In genomic region chr11:86464275-86464674, GRCm38 (mm10) we compare ENCODE assay signal across 8 mouse cellular contexts. TPM values are rescaled to one million over a fixed set of nuclear protein-coding genes. Genes with fewer than 3 reads are reported as not detected.
DNase-seq lines count a peak whose midpoint lies in the region; ATAC-seq and TF ChIP-seq lines count a peak whose summit lies in the region.
"Not testable (repeated sequence)": the region's sequence is repeated elsewhere in the genome, so short reads cannot be mapped to it uniquely, and the experiment has no call there.

No protein-coding gene starts in this region.

- not testable (repeated sequence) for H3K9ac ChIP-seq in liver, embryonic 11.5 days (ENCODE audit: low read depth, low read length); stomach, postnatal 0 days (ENCODE audit: low read length)

- ATAC-seq in liver, embryonic 11.5 days (replicated peaks; ENCODE audit: low FRiP score): not testable (repeated sequence)
- ATAC-seq in stomach, postnatal 0 days (ENCODE audit: low FRiP score, low TSS enrichment): 0 out of 2 replicates have a peak, but pooled peaks have one; percentile 21

- not testable (repeated sequence) for H3K9me3 ChIP-seq in heart, embryonic 10.5 days; liver, embryonic 11.5 days (ENCODE audit: control insufficient read depth, low read length); stomach, postnatal 0 days (ENCODE audit: control insufficient read depth, low read length)

- not testable (repeated sequence) for H3K4me3 ChIP-seq in heart, embryonic 10.5 days; liver, embryonic 11.5 days (ENCODE audit: low read depth, low read length); stomach, postnatal 0 days (ENCODE audit: low read depth, low read length)

- H3K4me1 ChIP-seq in heart, embryonic 10.5 days: peaks cover 15% of the 10 kb centered on the region; the same call in 1 of the 2 replicates
- not testable (repeated sequence) for H3K4me1 ChIP-seq in liver, embryonic 11.5 days (replicated peaks; ENCODE audit: control insufficient read depth, insufficient read depth, low read length); stomach, postnatal 0 days (replicated peaks; ENCODE audit: control insufficient read depth, insufficient read depth)

- not testable (repeated sequence) for H3K27me3 ChIP-seq in heart, embryonic 10.5 days (ENCODE audit: insufficient read depth, poor library complexity, severe bottlenecking); liver, embryonic 11.5 days (replicated peaks; ENCODE audit: control insufficient read depth, insufficient read depth, low read length); stomach, postnatal 0 days (ENCODE audit: control insufficient read depth, insufficient read depth, low read length)

- peak; percentile 84 for TF ChIP-seq CTCF in stomach, postnatal 0 days (IDR thresholded peaks at IDR 0.05; ENCODE audit: low read depth)

- H3K27ac ChIP-seq in heart, embryonic 10.5 days; liver, embryonic 11.5 days (ENCODE audit: low read depth, low read length); stomach, postnatal 0 days (replicated peaks): not testable (repeated sequence)

- DNase-seq in CD8-positive naive resting alpha-beta T cell, adult 2 months (ENCODE audit: low read depth in 2 of 2, low spot score in 2 of 2): peak; percentile 51 to 66
- peak; percentile 34 to 66 for DNase-seq in adrenal gland, postnatal 36 days
- DNase-seq in embryo, embryonic 11.5 days (ENCODE audit: low read depth, low spot score): peak; percentile 71
- peak; percentile 83 for DNase-seq in heart, embryonic 10.5 days (ENCODE audit: low spot score)
- DNase-seq in kidney, postnatal 10 days: peak; percentile 76
- DNase-seq in liver, embryonic 11.5 days (ENCODE audit: low spot score): peak; percentile 61
- DNase-seq in natural killer cell, adult 2 months (ENCODE audit: low spot score in 2 of 2): peak; percentile 47 to 71
- DNase-seq in stomach, postnatal 0 days (ENCODE audit: low spot score): peak; percentile 81

- H3K4me2 ChIP-seq in liver, embryonic 11.5 days; stomach, postnatal 0 days (replicated peaks; ENCODE audit: low read depth): not testable (repeated sequence)

- WGBS in heart, embryonic 10.5 days: 16% methylated on average over 8 of the region's 8 CpGs
- WGBS in liver, embryonic 11.5 days: 16% methylated on average over 8 of the region's 8 CpGs
- WGBS in stomach, postnatal 0 days: 16% methylated on average over 8 of the region's 8 CpGs

- H3K36me3 ChIP-seq in heart, embryonic 10.5 days; liver, embryonic 11.5 days (ENCODE audit: control insufficient read depth, insufficient read depth, low read length); stomach, postnatal 0 days (ENCODE audit: control insufficient read depth, insufficient read depth, low read length): not testable (repeated sequence)

- TF ChIP-seq EP300 in stomach, postnatal 0 days (optimal IDR thresholded peaks at IDR 0.05): not testable (repeated sequence)

RNA-seq across cellular contexts. Expression of gene Rnft1, which starts 20.2 kb away (rescaled TPM):
- total RNA-seq in adrenal gland, postnatal 36 days (2021): 10 to 100 TPM; 36.7 to 41.9 TPM
- polyA plus RNA-seq in heart, embryonic 10.5 days (2016; fragmentation: Nextera tagmentation; extraction: Ambion mirVana): 37.6 and 43.2 TPM in 2 replicates
- 30.2 and 31.5 TPM in 2 replicates for polyA plus RNA-seq in liver, embryonic 11.5 days (2014; fragmentation: Nextera tagmentation; extraction: Ambion mirVana)
- polyA plus RNA-seq in stomach, postnatal 0 days (2015; fragmentation: Nextera tagmentation; extraction: Ambion mirVana): 58.2 and 60.8 TPM in 2 replicates
